Mouse (Mus musculus) ES-E14 (cell line): Measurements from ENCODE around the gene Cep350. TPM values are rescaled to one million over a fixed set of nuclear protein-coding genes. Genes with fewer than 3 reads are reported as not detected.

Source experiments
- DNase-seq: peaks from one replicate; pipeline ENCODE4 v3.0.0-alpha.2; 2013; ENCODE audit warnings: low read depth, low spot score
- H3K27ac ChIP-seq: 2 replicates; pipeline ENCODE4 v1.5.1; 2012; ENCODE audit warnings: low read depth, mild to moderate bottlenecking, low read length, moderate library complexity, mixed read lengths; ENCODE audit not compliant: poor library complexity, insufficient read depth, severe bottlenecking
- H3K36me3 ChIP-seq: 2 replicates; pipeline ENCODE4 v1.6.1; 2012; ENCODE audit warnings: mild to moderate bottlenecking, low read length, moderate library complexity, mixed read lengths; ENCODE audit not compliant: control insufficient read depth, poor library complexity, insufficient read depth, severe bottlenecking
- H3K4me1 ChIP-seq, 2 experiments: fragments of 150-350 bp in 1 of 2; sonication (generic) in 1 of 2; 2 replicates each; pipeline ENCODE4 v1.6.1; 2012; ENCODE audit warnings: low read length in 2 of 2, mild to moderate bottlenecking in 1 of 2, mixed read lengths in 1 of 2; ENCODE audit not compliant: control insufficient read depth in 2 of 2, insufficient read depth in 2 of 2, poor library complexity in 1 of 2
- H3K4me3 ChIP-seq, 2 experiments: fragments of 150-350 bp in 1 of 2; sonication (generic) in 1 of 2; 2 replicates each; pipeline ENCODE4 v1.5.1; 2012; ENCODE audit warnings: low read length in 2 of 2, low read depth in 1 of 2, mild to moderate bottlenecking in 1 of 2, mixed read lengths in 1 of 2; ENCODE audit not compliant: insufficient read depth in 1 of 2, poor library complexity in 1 of 2, severe bottlenecking in 1 of 2
- H3K9ac ChIP-seq: 2 replicates; pipeline ENCODE4 v1.6.1; 2012; ENCODE audit warnings: low read depth, mild to moderate bottlenecking, low read length, mixed read lengths; ENCODE audit not compliant: poor library complexity, insufficient read depth, severe bottlenecking
- H3K9me3 ChIP-seq: fragments of 150-350 bp; sonication (generic); 2 replicates; pipeline ENCODE4 v1.6.1; 2012; ENCODE audit warnings: low read depth, mild to moderate bottlenecking, low read length; ENCODE audit not compliant: control insufficient read depth, insufficient read depth
- CHD2 ChIP-seq: IDR thresholded peaks from 2 replicates; pipeline ENCODE4 v1.6.1; 2014; ENCODE audit warnings: mild to moderate bottlenecking, low read depth, low read length, inconsistent platforms
- HCFC1 ChIP-seq: IDR thresholded peaks from 2 replicates; pipeline ENCODE4 v1.6.1; 2012; ENCODE audit warnings: low read length, inconsistent platforms, borderline replicate concordance; ENCODE audit not compliant: insufficient read depth
- MAFK ChIP-seq: IDR thresholded peaks from 2 replicates; pipeline ENCODE4 v1.6.1; 2014; ENCODE audit warnings: mild to moderate bottlenecking, low read depth, low read length, inconsistent platforms; ENCODE audit not compliant: insufficient read depth
- ZC3H11A ChIP-seq: IDR thresholded peaks from 2 replicates; pipeline ENCODE4 v1.6.1; 2012; ENCODE audit warnings: low read depth, mild to moderate bottlenecking, inconsistent platforms, low read length, borderline replicate concordance
- ZNF384 ChIP-seq: IDR thresholded peaks from 2 replicates; pipeline ENCODE4 v1.6.1; 2012; ENCODE audit warnings: low read depth, low read length, inconsistent platforms
- in situ Hi-C, 2 experiments: fragments of 600-800 bp; cut with MboI; formaldehyde crosslinking; loops; one replicate each; pipeline ENCODE4 v1.15.1; 2025; ENCODE audit warnings: low sequenced_read_pairs in 2 of 2, inconsistent platforms in 1 of 2; ENCODE audit not compliant: unreplicated experiment in 2 of 2
- total RNA-seq: library from RNA; depleted of rRNA; stranded (reverse); fragments of 300-350 nt; gene quantifications from 2 replicates; pipeline ENCODE4 v1.2.3, GENCODE M21; 2012

Cep350 gene
- total RNA-seq, 1 experiment: 11.8 TPM

- Histone ChIP-seq H3K9ac (no peak overlapping the region), H3K27ac (no peak overlapping the region), H3K4me1 (no peaks in the 10 kb centered on the region; a peak in 1 of 4 replicates), H3K9me3 (no peaks in the 10 kb centered on the region), H3K4me3 (no peak overlapping the region), H3K36me3 (peaks cover 9% of the 10 kb centered on the region; the same call in 1 of the 2 replicates)
- in situ Hi-C loops: no loop called here
- TF ChIP-seq ZC3H11A: no peak
- TF ChIP-seq MAFK: no peak
- TF ChIP-seq ZNF384: no peak
- TF ChIP-seq CHD2: no peak
- no peak for TF ChIP-seq HCFC1
- DNase-seq: no peak
These were observed 32.9 kb upstream of the Cep350 start for GRCm38 (mm10) chr1:156005906-156006305.

- TF ChIP-seq MAFK (no peak), HCFC1 (no peak), CHD2 (no peak), ZNF384 (no peak), ZC3H11A (no peak)
- Histone ChIP-seq H3K36me3 (peaks cover 9% of the 10 kb centered on the region; the same call in 1 of the 2 replicates), H3K4me1 (no peaks in the 10 kb centered on the region; a peak in 1 of 4 replicates), H3K27ac (no peak overlapping the region), H3K9ac (peak overlapping the region; percentile 39; the same call in 1 of the 2 replicates), H3K4me3 (peak overlapping the region; percentile 36 to 50; a peak in 2 of 4 replicates), H3K9me3 (no peaks in the 10 kb centered on the region)
- no peak for DNase-seq
- in situ Hi-C loops: no loop called here
These were observed 30.3 kb upstream of the Cep350 start for GRCm38 (mm10) chr1:156003201-156003935.

- H3K4me1 ChIP-seq: no peaks in the 10 kb centered on the region; a peak in 1 of 4 replicates
- no peak for DNase-seq
- H3K9me3 ChIP-seq: no peaks in the 10 kb centered on the region
- H3K4me3 ChIP-seq: no peak overlapping the region
- TF ChIP-seq CHD2 (no peak), MAFK (no peak), ZNF384 (no peak), HCFC1 (no peak), ZC3H11A (no peak)
- peaks cover 6% of the 10 kb centered on the region; the same call in 1 of the 2 replicates for H3K36me3 ChIP-seq
- H3K27ac ChIP-seq: no peak overlapping the region
- in situ Hi-C loops: no loop called here
- H3K9ac ChIP-seq: no peak overlapping the region
These were observed 29.3 kb upstream of the Cep350 start for GRCm38 (mm10) chr1:156002366-156002765.

- Histone ChIP-seq H3K36me3 (no peaks in the 10 kb centered on the region), H3K9ac (no peak overlapping the region), H3K4me1 (no peaks in the 10 kb centered on the region), H3K4me3 (no peak overlapping the region), H3K9me3 (no peaks in the 10 kb centered on the region), H3K27ac (no peak overlapping the region)
- TF ChIP-seq HCFC1: no peak
- in situ Hi-C loops: no loop called here
- DNase-seq: no peak
These were observed 22.6 kb upstream of the Cep350 start for GRCm38 (mm10) chr1:155995612-155996011.

- Histone ChIP-seq H3K9ac (no peak overlapping the region), H3K27ac (no peak overlapping the region), H3K9me3 (no peaks in the 10 kb centered on the region), H3K4me1 (no peaks in the 10 kb centered on the region), H3K4me3 (no peak overlapping the region), H3K36me3 (no peaks in the 10 kb centered on the region)
- DNase-seq: no peak
- TF ChIP-seq MAFK: no peak
- TF ChIP-seq ZC3H11A: no peak
- no peak for TF ChIP-seq HCFC1
- no peak for TF ChIP-seq CHD2
- TF ChIP-seq ZNF384: no peak
- in situ Hi-C loops: no loop called here
These were observed 21.5 kb upstream of the Cep350 start for GRCm38 (mm10) chr1:155994524-155994923.
